Mouse (Mus musculus): ENCODE data around the gene Rps19. TPM values are rescaled to one million over a fixed set of nuclear protein-coding genes. Genes with fewer than 3 reads are reported as not detected.

Rps19 gene
- polyA plus RNA-seq, 1 experiment from 2014 or later: 3,015 TPM

DNA sequence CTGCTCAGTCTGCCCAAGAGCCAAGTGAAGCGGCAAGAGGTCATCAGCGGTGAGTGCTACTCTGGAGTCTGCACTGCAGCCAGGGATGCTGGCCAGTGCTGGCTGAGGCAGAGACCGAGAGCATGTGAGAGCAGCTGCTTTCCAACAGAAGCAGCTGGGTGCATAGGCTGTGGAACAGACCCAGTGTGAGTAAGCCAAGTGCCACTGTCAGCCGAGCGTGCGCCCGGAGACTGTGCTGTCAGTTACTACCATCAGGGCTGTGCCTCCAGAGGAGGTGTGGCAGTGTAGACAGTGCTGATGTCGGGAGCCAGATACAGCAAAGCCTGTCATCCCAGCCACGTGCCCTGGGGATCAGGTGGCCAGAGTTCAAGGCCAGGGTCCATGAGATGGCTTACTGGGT, 35.6 kb downstream of the Rps19 start:
- no peak for DNase-seq
- WGBS: 83% methylated on average over 9 of the region's 9 CpGs

DNA sequence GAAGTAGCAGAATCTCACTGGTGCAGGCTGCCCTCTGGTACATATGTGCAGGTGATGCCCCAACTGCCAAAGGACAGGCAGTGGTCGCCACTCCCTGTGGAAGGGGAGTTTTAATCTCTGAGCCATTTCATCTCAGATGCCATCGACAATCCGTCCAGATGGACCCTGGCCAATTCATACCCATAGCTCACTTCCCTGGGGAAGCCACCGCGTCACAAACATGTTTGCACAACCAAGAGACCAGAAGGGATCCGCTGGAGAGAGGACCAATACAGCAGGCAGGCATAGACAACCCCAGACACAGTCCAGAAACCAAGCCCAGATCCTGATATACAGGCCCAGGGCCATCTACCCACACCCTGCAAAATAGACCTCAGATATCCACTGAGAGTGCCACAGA, 46.3 kb downstream of the Rps19 start:
- peaks cover 59% of the 10 kb centered on the region for H3K27me3 ChIP-seq (ENCODE audit: insufficient read depth, low read length)
- H3K4me3 ChIP-seq (ENCODE audit: low read depth, low read length): no peak overlapping the region
- no peaks in the 10 kb centered on the region for H3K4me1 ChIP-seq (ENCODE audit: insufficient read depth)
- no peaks in the 10 kb centered on the region for H3K9me3 ChIP-seq (ENCODE audit: low read depth, low read length)
- no peak overlapping the region for H3K9ac ChIP-seq
- H3K36me3 ChIP-seq (ENCODE audit: insufficient read depth): peaks cover 18% of the 10 kb centered on the region
- 47% methylated on average over 6 of the region's 6 CpGs for WGBS
- ATAC-seq (ENCODE audit: insufficient read depth): no peak
- DNase-seq: no peak
- H3K27ac ChIP-seq (ENCODE audit: low read depth): no peak overlapping the region
- no peak for TF ChIP-seq CTCF (IDR thresholded peaks at IDR 0.05; ENCODE audit: low read depth)
- no peak overlapping the region for H3K4me2 ChIP-seq

More for the DNA sequence above, 35.6 kb downstream of the Rps19 start:
- Histone ChIP-seq H3K36me3 (ENCODE audit: insufficient read depth) (peaks cover 82% of the 10 kb centered on the region), H3K9me3 (ENCODE audit: low read depth, low read length) (no peaks in the 10 kb centered on the region), H3K27ac (ENCODE audit: low read depth) (no peak overlapping the region), H3K27me3 (ENCODE audit: insufficient read depth, low read length) (no peaks in the 10 kb centered on the region), H3K4me1 (ENCODE audit: insufficient read depth) (no peaks in the 10 kb centered on the region), H3K9ac (no peak overlapping the region), H3K4me3 (ENCODE audit: low read depth, low read length) (no peak overlapping the region), H3K4me2 (no peak overlapping the region)
- TF ChIP-seq CTCF (IDR thresholded peaks at IDR 0.05; ENCODE audit: low read depth): no peak
- peak; percentile 16; the same call in 1 of the 2 replicates for ATAC-seq (ENCODE audit: insufficient read depth)

GRCm38 (mm10) chr7:24931651-24932050, 47.5 kb downstream of the Rps19 start:
- no peak for DNase-seq
- H3K9ac ChIP-seq: no peak overlapping the region
- H3K27ac ChIP-seq (ENCODE audit: low read depth): no peak overlapping the region
- WGBS: under 1% methylated on average over 15 of the region's 15 CpGs
- H3K27me3 ChIP-seq (ENCODE audit: insufficient read depth, low read length): peaks cover 69% of the 10 kb centered on the region
- no peak for ATAC-seq (ENCODE audit: insufficient read depth)
- no peaks in the 10 kb centered on the region for H3K9me3 ChIP-seq (ENCODE audit: low read depth, low read length)
- no peak for TF ChIP-seq CTCF (IDR thresholded peaks at IDR 0.05; ENCODE audit: low read depth)
- H3K4me3 ChIP-seq (ENCODE audit: low read depth, low read length): no peak overlapping the region
- no peaks in the 10 kb centered on the region for H3K4me1 ChIP-seq (ENCODE audit: insufficient read depth)
- no peak overlapping the region for H3K4me2 ChIP-seq
- H3K36me3 ChIP-seq (ENCODE audit: insufficient read depth): peaks cover 6% of the 10 kb centered on the region

Other genes with a start within 250 kb of the Rps19 start
- 0.14 TPM in 1 of 2 replicates, not detected in the other for gene Lypd3, start 247.8 kb upstream of the Rps19 start, polyA plus RNA-seq (2014; fragmentation: Nextera tagmentation; extraction: Ambion mirVana)
- not detected in 2 replicates for gene Tex101, start 207.7 kb upstream of the Rps19 start, polyA plus RNA-seq (2014; fragmentation: Nextera tagmentation; extraction: Ambion mirVana)
- gene BC049730, start 175.1 kb upstream of the Rps19 start, polyA plus RNA-seq (2014; fragmentation: Nextera tagmentation; extraction: Ambion mirVana): not detected in 2 replicates
- gene Gm4763, start 157.5 kb upstream of the Rps19 start, polyA plus RNA-seq (2014; fragmentation: Nextera tagmentation; extraction: Ambion mirVana): not detected in 2 replicates
- 0.13 TPM in 1 of 2 replicates, not detected in the other for gene Cd177, start 124.1 kb upstream of the Rps19 start, polyA plus RNA-seq (2014; fragmentation: Nextera tagmentation; extraction: Ambion mirVana)
- not detected in 2 replicates for gene Ceacam10, start 107.2 kb upstream of the Rps19 start, polyA plus RNA-seq (2014; fragmentation: Nextera tagmentation; extraction: Ambion mirVana)
- 23.5 and 25.5 TPM in 2 replicates for gene Gm9844, start 22.2 kb upstream of the Rps19 start, polyA plus RNA-seq (2014; fragmentation: Nextera tagmentation; extraction: Ambion mirVana)
- not detected in 2 replicates for gene Lypd4, start 14.4 kb upstream of the Rps19 start, polyA plus RNA-seq (2014; fragmentation: Nextera tagmentation; extraction: Ambion mirVana)
- gene Dmrtc2, start 14.3 kb upstream of the Rps19 start, polyA plus RNA-seq (2014; fragmentation: Nextera tagmentation; extraction: Ambion mirVana): not detected in 2 replicates
- gene Cd79a, start 13.0 kb downstream of the Rps19 start, polyA plus RNA-seq (2014; fragmentation: Nextera tagmentation; extraction: Ambion mirVana): 0.16 and 0.24 TPM in 2 replicates
- gene Arhgef1, start 18.5 kb downstream of the Rps19 start, polyA plus RNA-seq (2014; fragmentation: Nextera tagmentation; extraction: Ambion mirVana): 109 and 120 TPM in 2 replicates
- not detected in 2 replicates for gene Gm4881, start 60.1 kb downstream of the Rps19 start, polyA plus RNA-seq (2014; fragmentation: Nextera tagmentation; extraction: Ambion mirVana)
- 130 and 131 TPM in 2 replicates for gene Rabac1, start 88.4 kb downstream of the Rps19 start, polyA plus RNA-seq (2014; fragmentation: Nextera tagmentation; extraction: Ambion mirVana)
- gene Atp1a3, start 121.6 kb downstream of the Rps19 start, polyA plus RNA-seq (2014; fragmentation: Nextera tagmentation; extraction: Ambion mirVana): 0.74 and 0.89 TPM in 2 replicates
- 6.7 and 6.8 TPM in 2 replicates for gene Grik5, start 188.0 kb downstream of the Rps19 start, polyA plus RNA-seq (2014; fragmentation: Nextera tagmentation; extraction: Ambion mirVana)
- gene Zfp574, start 188.2 kb downstream of the Rps19 start, polyA plus RNA-seq (2014; fragmentation: Nextera tagmentation; extraction: Ambion mirVana): 29.9 and 30.7 TPM in 2 replicates